Mouse (Mus musculus) embryonic facial prominence, embryonic 15.5 days (tissue): Measurements from ENCODE around the gene Ints7. TPM values are rescaled to one million over a fixed set of nuclear protein-coding genes. Genes with fewer than 3 reads are reported as not detected.

Experiments used
- ATAC-seq: fragments of 200-750 bp; cut with Nextera tagmentation; 2 replicates; pipeline ENCODE4 v1.8.0; 2017; ENCODE audit warnings: low read depth, moderate TSS enrichment; ENCODE audit not compliant: insufficient number of reproducible peaks, low FRiP score, low TSS enrichment
- H3K27ac ChIP-seq: fragments of 300-500 bp; sonication (generic); replicated peaks from 2 replicates; pipeline ENCODE4 v1.5.1; 2015; ENCODE audit warnings: mild to moderate bottlenecking, inconsistent platforms
- H3K27me3 ChIP-seq: fragments of 300-500 bp; sonication (generic); 2 replicates; pipeline ENCODE4 v1.6.1; 2015; ENCODE audit warnings: inconsistent platforms
- H3K36me3 ChIP-seq: fragments of 300-500 bp; sonication (generic); 2 replicates; pipeline ENCODE4 v1.6.1; 2015; ENCODE audit warnings: mild to moderate bottlenecking, inconsistent platforms
- H3K4me1 ChIP-seq: fragments of 300-500 bp; sonication (generic); 2 replicates; pipeline ENCODE4 v1.6.1; 2015; ENCODE audit warnings: inconsistent platforms
- H3K4me2 ChIP-seq: fragments of 300-500 bp; sonication (generic); replicated peaks from 2 replicates; pipeline ENCODE4 v1.6.1; 2015; ENCODE audit warnings: mild to moderate bottlenecking, inconsistent platforms
- H3K4me3 ChIP-seq: fragments of 300-500 bp; sonication (generic); replicated peaks from 2 replicates; pipeline ENCODE4 v1.5.1; 2015; ENCODE audit warnings: mild to moderate bottlenecking, inconsistent platforms
- H3K9ac ChIP-seq: fragments of 300-500 bp; sonication (generic); 2 replicates; pipeline ENCODE4 v1.6.1; 2015; ENCODE audit warnings: inconsistent platforms
- H3K9me3 ChIP-seq: fragments of 300-500 bp; sonication (generic); replicated peaks from 2 replicates; pipeline ENCODE4 v1.6.1; 2016; ENCODE audit warnings: inconsistent platforms
- WGBS: fragments of 180-500 bp; shearing (Covaris S2); methylation state at CpG from one replicate; pipeline ENCODE4 v1.1.7; 2015; 5-methylcytosine and 5-hydroxymethylcytosine counted together
- polyA plus RNA-seq: library from polyadenylated mRNA; unstranded; fragments of >200 nt; fragmentation: Nextera tagmentation; extraction: Ambion mirVana; gene quantifications from 2 replicates; pipeline ENCODE4 v1.2.1, GENCODE M21; 2015

The Ints7 gene
- 47.7 and 48.1 TPM in 2 replicates for polyA plus RNA-seq

DNA sequence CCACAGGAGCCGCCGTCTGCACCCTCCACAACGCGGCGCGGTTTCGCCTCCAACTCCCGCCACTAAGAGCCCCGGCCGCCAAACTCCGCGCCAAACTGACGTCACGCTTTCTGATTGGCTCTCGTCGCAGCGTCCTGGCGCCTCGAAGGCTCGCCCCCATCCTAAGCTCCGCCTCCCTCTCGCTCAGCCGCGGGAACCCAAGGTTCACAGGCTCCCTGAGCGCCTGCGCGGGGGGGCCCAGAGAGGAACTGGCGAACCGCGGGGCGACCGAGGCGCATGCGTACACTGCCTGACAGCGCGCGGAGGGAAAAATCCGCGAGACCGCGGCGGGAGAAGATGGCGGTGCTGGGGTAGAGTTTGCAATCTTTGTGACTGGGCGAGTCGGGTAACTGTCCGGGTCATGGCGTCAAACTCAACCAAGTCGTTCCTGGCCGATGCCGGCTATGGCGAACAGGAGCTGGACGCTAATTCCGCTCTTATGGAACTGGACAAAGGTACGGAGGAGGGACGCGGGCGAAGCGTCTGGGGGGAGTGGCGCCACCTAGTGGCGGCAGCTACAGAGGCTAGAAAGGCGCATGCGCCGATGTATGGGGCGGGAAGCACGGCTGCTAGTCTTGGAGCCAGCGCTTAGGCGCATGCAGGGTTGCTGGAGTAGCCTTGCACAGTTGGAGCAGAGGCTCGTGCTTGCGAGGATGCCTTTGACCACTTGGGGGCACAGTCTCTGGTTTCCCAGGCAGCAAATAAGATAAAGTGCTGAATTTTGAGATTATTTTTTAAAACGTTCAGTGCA is at the start of gene Ints7, which contains the start of gene Dtl:
TSS of gene Ints7 (plus strand) at position 179 of the 790 bp plus-strand sequence.
TSS of gene Dtl (minus strand) at position 87 of the 790 bp plus-strand sequence.
- ATAC-seq: peak; percentile 98
- Histone ChIP-seq H3K36me3 (peaks cover 4% of the 10 kb centered on the region; the same call in 1 of the 2 replicates), H3K27me3 (no peaks in the 10 kb centered on the region), H3K4me2 (peak within 1 kb of the TSS; percentile 69), H3K9ac (peak within 1 kb of the TSS; percentile 78), H3K4me3 (peak within 1 kb of the TSS; percentile 91), H3K27ac (peak within 1 kb of the TSS; percentile 98), H3K9me3 (no peaks in the 10 kb centered on the region), H3K4me1 (peaks cover 24% of the 10 kb centered on the region)
- 0% methylated on average over 70 of the region's 70 CpGs for WGBS

DNA sequence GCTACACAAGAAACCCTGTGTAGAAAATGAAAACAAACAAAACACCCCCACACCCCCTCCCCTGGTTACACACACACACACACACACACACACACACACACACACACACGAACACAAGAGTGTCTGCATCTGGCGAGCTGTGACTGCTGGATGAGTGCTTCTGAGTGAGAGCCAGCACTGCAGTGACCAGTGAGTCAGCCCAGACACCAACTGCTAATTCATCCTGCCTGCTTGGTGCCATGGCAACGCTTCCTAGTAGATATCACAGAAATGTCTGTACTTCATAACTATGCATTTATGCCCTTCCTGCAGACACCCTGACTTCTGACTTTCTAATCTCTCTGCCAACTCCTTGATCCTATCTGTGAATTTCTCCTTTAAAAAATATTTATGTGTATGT is 48.3 kb upstream of the Ints7 start:
- no peak overlapping the region for H3K27ac ChIP-seq
- no peak overlapping the region for H3K4me3 ChIP-seq
- H3K36me3 ChIP-seq: no peaks in the 10 kb centered on the region
- H3K4me1 ChIP-seq: no peaks in the 10 kb centered on the region
- H3K27me3 ChIP-seq: no peaks in the 10 kb centered on the region
- ATAC-seq: no peak
- H3K9ac ChIP-seq: no peak overlapping the region
- WGBS: 65% methylated on average over 3 of the region's 3 CpGs
- no peak overlapping the region for H3K4me2 ChIP-seq
- no peaks in the 10 kb centered on the region for H3K9me3 ChIP-seq

- 31% methylated on average over 4 of the region's 4 CpGs for WGBS
- H3K27me3 ChIP-seq: no peaks in the 10 kb centered on the region
- ATAC-seq: 0 out of 2 replicates have a peak, but pooled peaks have one; percentile 19
These were observed 47.4 kb upstream of the Ints7 start for GRCm38 (mm10) chr1:191527921-191528612.

GRCm38 (mm10) chr1:191529406-191529805 is 46.0 kb upstream of the Ints7 start:
- Histone ChIP-seq H3K4me1 (no peaks in the 10 kb centered on the region), H3K4me2 (no peak overlapping the region), H3K9me3 (no peaks in the 10 kb centered on the region), H3K36me3 (no peaks in the 10 kb centered on the region; the same call in 1 of the 2 replicates), H3K4me3 (no peak overlapping the region), H3K27me3 (no peaks in the 10 kb centered on the region), H3K27ac (no peak overlapping the region), H3K9ac (no peak overlapping the region)
- 55% methylated on average over 2 of the region's 2 CpGs for WGBS
- no peak for ATAC-seq

More at GRCm38 (mm10) chr1:191527921-191528612, 47.4 kb upstream of the Ints7 start:
- Histone ChIP-seq H3K4me3 (no peak overlapping the region), H3K36me3 (no peaks in the 10 kb centered on the region), H3K9me3 (no peaks in the 10 kb centered on the region), H3K9ac (no peak overlapping the region), H3K4me2 (no peak overlapping the region), H3K27ac (peak overlapping the region; percentile 29; the same call in 1 of the 2 replicates), H3K4me1 (no peaks in the 10 kb centered on the region)

- no peak overlapping the region for H3K4me3 ChIP-seq
These were observed 44.4 kb upstream of the Ints7 start for GRCm38 (mm10) chr1:191531023-191531422.

GRCm38 (mm10) chr1:191534896-191535295 is 40.5 kb upstream of the Ints7 start:
- H3K9ac ChIP-seq: no peak overlapping the region
- no peaks in the 10 kb centered on the region for H3K4me1 ChIP-seq
- peaks cover 7% of the 10 kb centered on the region; the same call in 1 of the 2 replicates for H3K36me3 ChIP-seq
- H3K27ac ChIP-seq: no peak overlapping the region
- no peak for ATAC-seq
- H3K4me2 ChIP-seq: no peak overlapping the region
- no peaks in the 10 kb centered on the region for H3K27me3 ChIP-seq
- no peaks in the 10 kb centered on the region for H3K9me3 ChIP-seq
- WGBS: 54% methylated on average over 2 of the region's 2 CpGs
- H3K4me3 ChIP-seq: no peak overlapping the region

More at GRCm38 (mm10) chr1:191531023-191531422, 44.4 kb upstream of the Ints7 start:
- Histone ChIP-seq H3K9ac (no peak overlapping the region), H3K36me3 (no peaks in the 10 kb centered on the region; the same call in 1 of the 2 replicates), H3K27ac (no peak overlapping the region), H3K27me3 (no peaks in the 10 kb centered on the region), H3K4me2 (no peak overlapping the region), H3K9me3 (no peaks in the 10 kb centered on the region), H3K4me1 (no peaks in the 10 kb centered on the region)
- WGBS: 59% methylated on average over 1 of the region's 1 CpGs
- no peak for ATAC-seq

- Histone ChIP-seq H3K4me2 (no peak overlapping the region), H3K4me3 (no peak overlapping the region), H3K9me3 (no peaks in the 10 kb centered on the region), H3K4me1 (no peaks in the 10 kb centered on the region), H3K27ac (no peak overlapping the region), H3K36me3 (peaks cover 28% of the 10 kb centered on the region; the same call in 1 of the 2 replicates), H3K9ac (no peak overlapping the region), H3K27me3 (no peaks in the 10 kb centered on the region)
- ATAC-seq: no peak
- 81% methylated on average over 2 of the region's 2 CpGs for WGBS
These were observed 35.1 kb upstream of the Ints7 start for GRCm38 (mm10) chr1:191540300-191540699.

- ATAC-seq: no peak
- Histone ChIP-seq H3K36me3 (peaks cover 34% of the 10 kb centered on the region; the same call in 1 of the 2 replicates), H3K27me3 (no peaks in the 10 kb centered on the region), H3K4me3 (no peak overlapping the region), H3K9me3 (no peaks in the 10 kb centered on the region), H3K4me1 (no peaks in the 10 kb centered on the region), H3K4me2 (no peak overlapping the region), H3K9ac (no peak overlapping the region), H3K27ac (no peak overlapping the region)
- WGBS: 85% methylated on average over 9 of the region's 9 CpGs
These were observed 34.4 kb upstream of the Ints7 start for GRCm38 (mm10) chr1:191541014-191541413.

GRCm38 (mm10) chr1:191541619-191542018 is 33.8 kb upstream of the Ints7 start:
- WGBS: 77% methylated on average over 4 of the region's 4 CpGs
- Histone ChIP-seq H3K4me1 (no peaks in the 10 kb centered on the region), H3K9ac (no peak overlapping the region), H3K27me3 (no peaks in the 10 kb centered on the region), H3K36me3 (peaks cover 38% of the 10 kb centered on the region), H3K27ac (no peak overlapping the region), H3K4me3 (no peak overlapping the region), H3K4me2 (no peak overlapping the region), H3K9me3 (no peaks in the 10 kb centered on the region)
- ATAC-seq: no peak

GRCm38 (mm10) chr1:191543747-191544146 is 31.7 kb upstream of the Ints7 start:
- no peaks in the 10 kb centered on the region for H3K9me3 ChIP-seq
- 88% methylated on average over 3 of the region's 3 CpGs for WGBS

DNA sequence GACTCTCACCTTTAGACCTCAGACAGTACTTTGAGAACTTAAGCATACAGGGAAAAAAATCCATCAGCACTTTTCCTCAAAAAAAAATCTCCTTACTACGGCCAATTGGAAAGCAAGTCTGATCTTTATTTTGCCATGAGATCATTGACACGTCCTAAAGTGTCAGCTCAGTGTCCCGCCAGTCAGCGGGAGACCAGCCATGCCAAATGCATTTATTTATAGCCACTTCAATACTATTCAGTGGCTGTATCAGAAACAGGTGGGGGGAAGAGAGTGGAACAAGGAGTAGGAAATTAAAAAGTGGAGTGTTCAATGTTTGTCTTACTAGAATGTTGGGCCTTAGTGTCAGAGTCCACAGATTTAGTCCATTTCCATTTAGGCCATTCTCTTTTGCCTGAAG is 24.6 kb upstream of the Ints7 start:
- H3K36me3 ChIP-seq: peaks cover 45% of the 10 kb centered on the region
- H3K9me3 ChIP-seq: no peaks in the 10 kb centered on the region
- 74% methylated on average over 4 of the region's 4 CpGs for WGBS
- H3K4me3 ChIP-seq: no peak overlapping the region
- H3K9ac ChIP-seq: no peak overlapping the region
- no peaks in the 10 kb centered on the region for H3K4me1 ChIP-seq
- no peaks in the 10 kb centered on the region for H3K27me3 ChIP-seq
- no peak overlapping the region for H3K4me2 ChIP-seq
- no peak overlapping the region for H3K27ac ChIP-seq
- ATAC-seq: no peak

More at GRCm38 (mm10) chr1:191543747-191544146, 31.7 kb upstream of the Ints7 start:
- Histone ChIP-seq H3K27me3 (no peaks in the 10 kb centered on the region), H3K4me2 (no peak overlapping the region), H3K36me3 (peaks cover 53% of the 10 kb centered on the region), H3K4me3 (no peak overlapping the region), H3K9ac (no peak overlapping the region), H3K4me1 (no peaks in the 10 kb centered on the region), H3K27ac (no peak overlapping the region)
- no peak for ATAC-seq
